Mouse (Mus musculus): ENCODE measurements at regions not wholly inside any gene's neighbourhood (a gene's known extent, or its start where the extent isn't known, plus 50 kb on each side); places are given as distances from the start of the nearest gene placed in this dataset.

DNA sequence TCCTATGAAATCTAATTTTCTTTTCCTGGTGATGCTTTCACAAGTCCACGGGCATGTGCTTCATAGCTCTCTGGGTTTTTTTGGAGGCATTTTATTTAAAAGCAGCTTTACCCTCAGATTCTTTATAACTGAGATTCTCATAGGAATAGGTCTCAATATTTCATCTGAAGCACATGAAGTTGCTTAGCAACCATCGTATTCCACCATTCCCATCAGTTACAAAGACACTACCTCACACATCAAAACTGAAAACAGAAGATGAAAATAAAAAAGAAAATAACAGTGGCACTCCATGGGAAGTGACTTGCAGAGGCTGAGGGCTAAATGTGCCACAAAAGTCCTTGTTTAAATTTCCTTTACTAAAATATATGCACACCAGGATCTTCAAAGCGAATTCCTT lies 384.0 kb upstream of the 1700015G11Rik start:
- DNase-seq (ENCODE audit: low spot score in 2 of 2) = no peak
- intact Hi-C loops (cut with DNase I) = no loop called here

DNA sequence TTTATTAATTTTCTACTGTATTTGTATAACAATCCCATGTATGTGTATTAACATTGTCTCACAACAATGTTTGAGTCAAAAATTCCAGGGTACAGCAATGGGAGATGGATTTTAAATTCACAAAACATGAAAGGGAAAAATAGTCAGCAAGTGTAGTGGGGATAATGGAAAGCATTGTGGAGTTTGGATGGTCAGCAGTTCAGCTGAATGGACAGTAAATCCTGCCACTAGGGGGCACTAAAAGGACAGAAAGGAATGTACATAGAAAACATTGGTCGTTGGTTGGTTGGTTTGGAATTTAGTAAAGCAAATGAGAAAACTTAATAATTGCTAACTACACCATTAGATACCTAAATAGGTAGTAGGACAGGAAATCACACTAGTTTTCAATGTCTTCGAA lies 376.3 kb upstream of the 1700015G11Rik start:
- peak; percentile 64 to 76 for DNase-seq (ENCODE audit: low spot score in 2 of 2)
- intact Hi-C loops (cut with DNase I) = loop anchor here (5.0 kb wide), 1 partner anchor 354 kb away; no protein-coding TSS in a partner anchor
